9 mouse cellular contexts compared by ENCODE assay signal in the genomic region with DNA sequence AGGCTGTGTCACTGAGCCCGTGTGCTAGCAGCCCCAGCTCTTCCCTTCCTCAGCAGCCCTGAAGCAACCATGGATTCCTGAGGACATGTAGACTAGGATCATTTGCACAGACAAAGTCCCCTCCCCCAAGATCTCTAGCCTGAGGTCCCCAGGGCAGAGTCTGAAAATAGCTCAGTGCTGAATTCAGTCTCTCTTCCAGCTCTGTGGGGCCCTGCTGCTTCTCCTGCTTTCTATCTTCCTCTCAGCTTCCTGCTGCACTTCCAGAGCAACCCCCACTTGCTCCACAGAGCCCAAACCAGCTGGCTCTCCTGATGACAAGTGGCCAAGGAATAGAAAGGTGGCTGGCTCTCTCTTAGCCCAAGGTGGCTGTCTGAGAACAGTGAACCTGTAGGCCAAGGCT.
A peak's percentile ranks its signal among the peaks of the same experiment; 100 is the strongest.
DNase-seq lines count a peak whose midpoint lies in the region; ATAC-seq and TF ChIP-seq lines count a peak whose summit lies in the region.
"Had no signal": no experiment of that assay in that cellular context is flagged by ENCODE, and none has a peak within 500 bp of the region (broad histone marks: within the 10 kb centered on the region; RNA-seq: fewer than 3 reads in every experiment).

No protein-coding gene starts in this region.

- peaks cover 27% of the 10 kb centered on the region for H3K4me1 ChIP-seq in stomach, embryonic 15.5 days
- 0 out of 2 replicates have a peak, but pooled peaks cover 3% of the 10 kb centered on the region for H3K4me1 ChIP-seq in stomach, postnatal 0 days (replicated peaks; ENCODE audit: control insufficient read depth, insufficient read depth)
- H3K4me1 ChIP-seq in intestine, embryonic 15.5 days (replicated peaks) = peaks cover 21% of the 10 kb centered on the region

- H3K27ac ChIP-seq in stomach, embryonic 15.5 days = 0 out of 2 replicates have a peak overlapping the region, but pooled peaks have one; percentile 31
- no peak overlapping the region for H3K27ac ChIP-seq in stomach, postnatal 0 days (replicated peaks)
- peak overlapping the region; percentile 64 for H3K27ac ChIP-seq in intestine, embryonic 15.5 days

- no peak for TF ChIP-seq CTCF in stomach, postnatal 0 days (IDR thresholded peaks at IDR 0.05; ENCODE audit: low read depth)

- no peaks in the 10 kb centered on the region for H3K9me3 ChIP-seq in stomach, embryonic 15.5 days
- no peaks in the 10 kb centered on the region for H3K9me3 ChIP-seq in stomach, postnatal 0 days (ENCODE audit: control insufficient read depth, low read length)
- H3K9me3 ChIP-seq in intestine, embryonic 15.5 days = no peaks in the 10 kb centered on the region

- 29% methylated on average over 1 of the region's 1 CpGs for WGBS in stomach, embryonic 15.5 days
- WGBS in stomach, postnatal 0 days = 39% methylated on average over 1 of the region's 1 CpGs
- WGBS in intestine, embryonic 15.5 days = 17% methylated on average over 1 of the region's 1 CpGs

- no peaks in the 10 kb centered on the region for H3K36me3 ChIP-seq in stomach, embryonic 15.5 days
- no peaks in the 10 kb centered on the region for H3K36me3 ChIP-seq in stomach, postnatal 0 days (ENCODE audit: control insufficient read depth, insufficient read depth, low read length)
- no peaks in the 10 kb centered on the region for H3K36me3 ChIP-seq in intestine, embryonic 15.5 days

- DNase-seq in adrenal gland, postnatal 14 days = peak; percentile 11
- DNase-seq in adrenal gland, postnatal 10 days = no peak
- no peak for DNase-seq in stomach, postnatal 0 days (ENCODE audit: low spot score)
- no peak for DNase-seq in urinary bladder, postnatal 25 days (ENCODE audit: low spot score)
- no peak for DNase-seq in spleen, postnatal 4 days (ENCODE audit: low spot score in 2 of 2)
- DNase-seq in adrenal gland, postnatal 36 days = no peak
- DNase-seq: layer of hippocampus, postnatal 36 days had no signal

- no peaks in the 10 kb centered on the region for H3K27me3 ChIP-seq in stomach, embryonic 15.5 days (replicated peaks)
- H3K27me3 ChIP-seq in stomach, postnatal 0 days (ENCODE audit: control insufficient read depth, insufficient read depth, low read length) = no peaks in the 10 kb centered on the region
- no peaks in the 10 kb centered on the region for H3K27me3 ChIP-seq in intestine, embryonic 15.5 days (replicated peaks)

- no peak overlapping the region for H3K4me2 ChIP-seq in stomach, embryonic 15.5 days
- H3K4me2 ChIP-seq in stomach, postnatal 0 days (replicated peaks; ENCODE audit: low read depth) = no peak overlapping the region
- H3K4me2 ChIP-seq in intestine, embryonic 15.5 days (replicated peaks) = no peak overlapping the region

- H3K4me3 ChIP-seq in stomach, embryonic 15.5 days (replicated peaks) = no peak overlapping the region
- no peak overlapping the region for H3K4me3 ChIP-seq in stomach, postnatal 0 days (ENCODE audit: low read depth, low read length)
- H3K4me3 ChIP-seq in intestine, embryonic 15.5 days (replicated peaks) = no peak overlapping the region

- no peak for ATAC-seq in stomach, embryonic 15.5 days (ENCODE audit: insufficient read depth, low FRiP score, low read depth)
- ATAC-seq in stomach, postnatal 0 days (ENCODE audit: low FRiP score, low TSS enrichment) = no peak
- peak; percentile 40 for ATAC-seq in intestine, embryonic 15.5 days

- no peak for TF ChIP-seq EP300 in stomach, postnatal 0 days (optimal IDR thresholded peaks at IDR 0.05)

- H3K9ac ChIP-seq in stomach, embryonic 15.5 days = no peak overlapping the region
- no peak overlapping the region for H3K9ac ChIP-seq in stomach, postnatal 0 days (ENCODE audit: low read length)
- H3K9ac ChIP-seq in intestine, embryonic 15.5 days = no peak overlapping the region
